In genomic region chr9:116829929-116830328, GRCm38 (mm10) we compare ENCODE assay signal across 17 mouse cellular contexts.
"Had no signal": no experiment of that assay in that cellular context is flagged by ENCODE, and none has a peak within 500 bp of the region (broad histone marks: within the 10 kb centered on the region; RNA-seq: fewer than 3 reads in every experiment).

No protein-coding gene starts in this region.

- H3K36me3 ChIP-seq: lung, embryonic 15.5 days; midbrain, embryonic 13.5 days; midbrain, embryonic 15.5 days; neural tube, embryonic 12.5 days; stomach, embryonic 15.5 days had no signal

- H3K27ac ChIP-seq: liver, embryonic 14.5 days; lung, embryonic 15.5 days; macrophage; midbrain, embryonic 13.5 days; midbrain, embryonic 15.5 days; neural tube, embryonic 12.5 days; stomach, embryonic 15.5 days; stomach, postnatal 0 days had no signal

- ATAC-seq: lung, postnatal 0 days; midbrain, embryonic 13.5 days; midbrain, embryonic 15.5 days had no signal

- H3K4me1 ChIP-seq: megakaryocyte, embryonic 14.5 days; neural tube, embryonic 12.5 days; stomach, embryonic 15.5 days had no signal

- H3K4me3 ChIP-seq: lung, embryonic 15.5 days; megakaryocyte, embryonic 14.5 days; midbrain, embryonic 13.5 days; midbrain, embryonic 15.5 days; neural tube, embryonic 12.5 days; stomach, embryonic 15.5 days had no signal

- H3K9ac ChIP-seq: liver, embryonic 14.5 days; lung, embryonic 15.5 days; midbrain, embryonic 13.5 days; midbrain, embryonic 15.5 days; neural tube, embryonic 12.5 days; stomach, embryonic 15.5 days had no signal

- DNase-seq: lung, adult 2 months; lung, postnatal 14 days; lung, postnatal 36 days; right cerebral cortex, postnatal 14 days; thymus, adult 2 months; thymus, postnatal 25 days; thymus, postnatal 4 days had no signal

- H3K9me3 ChIP-seq: lung, embryonic 15.5 days; midbrain, embryonic 13.5 days; midbrain, embryonic 15.5 days; neural tube, embryonic 12.5 days; stomach, embryonic 15.5 days had no signal

- H3K27me3 ChIP-seq: lung, embryonic 15.5 days; megakaryocyte, embryonic 14.5 days; midbrain, embryonic 13.5 days; midbrain, embryonic 15.5 days; neural tube, embryonic 12.5 days; stomach, embryonic 15.5 days had no signal

- H3K4me2 ChIP-seq: lung, embryonic 15.5 days; midbrain, embryonic 13.5 days; midbrain, embryonic 15.5 days; neural tube, embryonic 12.5 days; stomach, embryonic 15.5 days had no signal
